Mouse (Mus musculus) left cerebral cortex, postnatal 10 days (tissue): ENCODE results near the gene Vps33a. TPM values are rescaled to one million over a fixed set of nuclear protein-coding genes. Genes with fewer than 3 reads are reported as not detected.
A peak's percentile ranks its signal among the peaks of the same experiment; 100 is the strongest.
"Not testable (repeated sequence)": the region's sequence is repeated elsewhere in the genome, so short reads cannot be mapped to it uniquely, and the experiment has no call there.

Source experiments
- DNase-seq, 2 experiments: peaks; one replicate each; pipeline ENCODE4 v3.0.0; 2021 to 2022; ENCODE audit warnings: low spot score in 2 of 2, mixed read lengths in 1 of 2; ENCODE audit errors: extremely low spot score in 1 of 2
- intact Hi-C: fragments of 180-260 bp; cut with DNase I; formaldehyde crosslinking; loops from one replicate; pipeline ENCODE4 v1.15.1; 2025
- total RNA-seq, 2 experiments: library from RNA; stranded (reverse); gene quantifications; 2 replicates each; pipeline ENCODE4 v1.2.3; 2021

The Vps33a gene
- total RNA-seq, 2 experiments from 2014 or later = 70.1 to 76.9 TPM

- intact Hi-C loops = no loop called here
- DNase-seq = no peak
These were observed 44.2 kb downstream of the Vps33a start for GRCm38 (mm10) chr5:123528641-123529040.

- no peak for DNase-seq
- intact Hi-C loops = no loop called here
These were observed 46.8 kb downstream of the Vps33a start for GRCm38 (mm10) chr5:123525916-123526495.

- no peak for DNase-seq
- intact Hi-C loops = no loop called here
These were observed 47.6 kb downstream of the Vps33a start, which contains the start of gene Gm49027 for GRCm38 (mm10) chr5:123525281-123525680. TSS of gene Gm49027 (minus strand) at chr5:123525488.

GRCm38 (mm10) chr5:123524393-123524750 lies 48.5 kb downstream of the Vps33a start:
- no peak for DNase-seq
- intact Hi-C loops = no loop called here

GRCm38 (mm10) chr5:123523692-123524392 lies 49.0 kb downstream of the Vps33a start, which contains the start of gene Diablo:
TSS of gene Diablo (minus strand) at chr5:123524176.
- intact Hi-C loops = no loop called here
- peak; percentile 98 to 100 for DNase-seq

- intact Hi-C loops = no loop called here
- DNase-seq = no peak
These were observed 50.7 kb downstream of the Vps33a start for GRCm38 (mm10) chr5:123522166-123522565.

GRCm38 (mm10) chr5:123521621-123522020 lies 51.2 kb downstream of the Vps33a start:
- no peak for DNase-seq
- intact Hi-C loops = no loop called here

- intact Hi-C loops = no loop called here
- no peak for DNase-seq
These were observed 52.2 kb downstream of the Vps33a start for GRCm38 (mm10) chr5:123520666-123521065.

GRCm38 (mm10) chr5:123514871-123515270 lies 58.0 kb downstream of the Vps33a start:
- no peak for DNase-seq
- intact Hi-C loops = no loop called here

GRCm38 (mm10) chr5:123512102-123512501 lies 60.7 kb downstream of the Vps33a start:
- DNase-seq = no peak
- intact Hi-C loops = no loop called here

GRCm38 (mm10) chr5:123511426-123511825 lies 61.4 kb downstream of the Vps33a start:
- DNase-seq, intact Hi-C loops: not testable (repeated sequence)

GRCm38 (mm10) chr5:123510160-123510559 lies 62.7 kb downstream of the Vps33a start, which contains the start of gene B3gnt4:
TSS of gene B3gnt4 (plus strand) at chr5:123510460.
- intact Hi-C loops = no loop called here
- DNase-seq = no peak

- intact Hi-C loops = no loop called here
These were observed 63.9 kb downstream of the Vps33a start for GRCm38 (mm10) chr5:123508921-123509320.

GRCm38 (mm10) chr5:123507936-123508723 lies 64.7 kb downstream of the Vps33a start:
- DNase-seq = peak; percentile 76 to 90
- intact Hi-C loops = no loop called here

More at GRCm38 (mm10) chr5:123508921-123509320, 63.9 kb downstream of the Vps33a start:
- DNase-seq = no peak

GRCm38 (mm10) chr5:123501973-123502372 lies 70.9 kb downstream of the Vps33a start:
- intact Hi-C loops = loop anchor here (5.0 kb wide), 1 partner anchor 135 kb away; no protein-coding TSS in a partner anchor
- DNase-seq = no peak

- intact Hi-C loops = loop anchor here (2.0 to 10.0 kb wide), 3 partner anchors 55 to 245 kb away; partner anchors contain the start of gene Wdr66
- DNase-seq = peak in 1 of 2 experiments; percentile 44
These were observed 73.1 kb downstream of the Vps33a start for GRCm38 (mm10) chr5:123499717-123500116.

GRCm38 (mm10) chr5:123489935-123490334 lies 82.9 kb downstream of the Vps33a start:
- no peak for DNase-seq
- intact Hi-C loops = loop anchor here (10.0 kb wide), 1 partner anchor 235 kb away; the partner anchor contains the start of gene Wdr66

- intact Hi-C loops = no loop called here
- DNase-seq = no peak
These were observed 83.6 kb downstream of the Vps33a start, which contains the start of the genes Lrrc43 and Il31 for GRCm38 (mm10) chr5:123489112-123489785. TSS of gene Lrrc43 (plus strand) at chr5:123489305. TSS of gene Il31 (minus strand) at chr5:123489489.
